Mouse (Mus musculus): ENCODE measurements around the gene Pes1. TPM values are rescaled to one million over a fixed set of nuclear protein-coding genes. Genes with fewer than 3 reads are reported as not detected.

Gene Pes1
- polyA plus RNA-seq, 1 experiment from 2014 or later, result 31.8 TPM

DNA sequence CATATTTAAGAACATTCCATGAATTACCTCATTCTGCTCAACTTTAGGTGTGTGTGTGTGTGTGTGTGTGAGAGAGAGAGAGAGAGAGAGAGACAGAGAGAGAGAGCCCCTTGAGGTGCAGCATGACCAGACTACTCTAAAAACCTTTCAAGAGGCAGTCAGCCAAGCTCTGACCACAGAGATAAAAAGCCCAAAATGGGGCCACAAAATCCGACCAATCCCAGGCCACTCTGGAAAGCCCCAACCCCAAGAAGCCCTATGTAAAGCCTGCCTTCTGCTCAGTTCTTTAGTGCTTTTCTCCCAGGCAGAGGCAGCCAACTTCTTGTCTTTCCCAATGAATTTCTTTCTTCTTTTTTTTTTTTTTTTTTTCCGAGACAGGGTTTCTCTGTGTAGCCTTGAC lies 2.9 kb upstream of the Pes1 start:
- no peak overlapping the region for H3K9ac ChIP-seq (ENCODE audit: low read depth, low read length)
- H3K36me3 ChIP-seq (ENCODE audit: control insufficient read depth, insufficient read depth), result no peaks in the 10 kb centered on the region
- no peak for TF ChIP-seq CTCF (IDR thresholded peaks at IDR 0.05; ENCODE audit: low read depth)
- H3K4me2 ChIP-seq (replicated peaks; ENCODE audit: low read depth), result no peak overlapping the region
- H3K27me3 ChIP-seq (replicated peaks; ENCODE audit: control insufficient read depth, insufficient read depth, low read length), result no peaks in the 10 kb centered on the region
- no peak overlapping the region for H3K27ac ChIP-seq (ENCODE audit: low read depth, low read length)
- no peak for ATAC-seq
- 47% methylated on average over 2 of the region's 2 CpGs for WGBS
- H3K9me3 ChIP-seq (ENCODE audit: control insufficient read depth), result no peaks in the 10 kb centered on the region
- H3K4me3 ChIP-seq (ENCODE audit: low read depth, low read length), result no peak overlapping the region
- peaks cover 3% of the 10 kb centered on the region; the same call in 1 of the 2 replicates for H3K4me1 ChIP-seq (replicated peaks; ENCODE audit: control insufficient read depth, insufficient read depth, low read length)

DNA sequence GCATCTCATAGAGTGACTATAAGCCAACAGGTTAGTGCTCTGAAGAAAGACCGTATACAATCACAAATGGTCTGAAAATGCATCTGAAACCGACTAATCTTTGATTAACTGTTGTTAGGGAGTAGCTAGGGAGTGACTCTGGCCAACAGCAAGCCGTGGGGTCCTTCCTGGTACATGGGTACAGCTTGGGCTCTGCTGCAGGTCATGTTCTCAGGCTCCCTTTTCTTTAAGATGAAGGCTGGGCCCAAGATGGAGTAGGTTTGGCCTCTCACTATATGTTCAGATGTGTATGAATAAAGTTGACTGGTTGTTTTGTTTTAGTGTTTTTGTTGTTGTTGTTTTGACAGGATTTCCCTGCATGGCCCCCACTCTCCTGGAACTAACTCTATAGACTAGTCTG lies 2.0 kb upstream of the Pes1 start:
- Histone ChIP-seq H3K27me3 (replicated peaks; ENCODE audit: control insufficient read depth, insufficient read depth, low read length) (no peaks in the 10 kb centered on the region), H3K9ac (ENCODE audit: low read depth, low read length) (no peak overlapping the region), H3K36me3 (ENCODE audit: control insufficient read depth, insufficient read depth) (no peaks in the 10 kb centered on the region), H3K4me2 (replicated peaks; ENCODE audit: low read depth) (no peak overlapping the region), H3K4me1 (replicated peaks; ENCODE audit: control insufficient read depth, insufficient read depth, low read length) (peaks cover 3% of the 10 kb centered on the region; the same call in 1 of the 2 replicates), H3K4me3 (ENCODE audit: low read depth, low read length) (no peak overlapping the region), H3K27ac (ENCODE audit: low read depth, low read length) (no peak overlapping the region), H3K9me3 (ENCODE audit: control insufficient read depth) (no peaks in the 10 kb centered on the region)
- no peak for ATAC-seq
- WGBS, result 65% methylated on average over 3 of the region's 3 CpGs
- no peak for TF ChIP-seq CTCF (IDR thresholded peaks at IDR 0.05; ENCODE audit: low read depth)

DNA sequence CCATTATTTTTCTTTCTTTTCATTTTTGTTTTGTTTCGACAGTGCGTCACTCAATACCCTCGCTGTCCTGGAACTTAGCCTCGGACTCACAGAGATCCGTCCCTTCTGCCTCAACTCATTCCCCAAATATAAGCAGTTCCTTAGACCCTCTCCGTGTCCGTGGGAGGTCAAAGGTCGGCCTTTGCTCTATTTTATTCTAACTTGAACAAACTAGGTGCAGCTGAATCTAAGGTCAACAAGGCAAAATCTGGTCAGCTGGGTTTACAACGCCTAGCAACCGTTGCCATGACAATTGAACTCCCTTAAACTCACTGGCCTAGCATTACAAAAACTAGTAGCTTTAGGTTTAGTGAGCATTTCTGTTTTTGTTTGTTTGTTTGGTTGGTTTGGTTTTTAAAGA lies 620 bp upstream of the Pes1 start:
- H3K27me3 ChIP-seq (replicated peaks; ENCODE audit: control insufficient read depth, insufficient read depth, low read length), result no peaks in the 10 kb centered on the region
- H3K27ac ChIP-seq (ENCODE audit: low read depth, low read length), result no peak overlapping the region
- TF ChIP-seq CTCF (IDR thresholded peaks at IDR 0.05; ENCODE audit: low read depth), result no peak
- 75% methylated on average over 10 of the region's 10 CpGs for WGBS
- peak; percentile 5; the same call in 1 of the 2 replicates for ATAC-seq
- no peaks in the 10 kb centered on the region for H3K9me3 ChIP-seq (ENCODE audit: control insufficient read depth)
- 0 out of 2 replicates have a peak overlapping the region, but pooled peaks have one; percentile 59 for H3K9ac ChIP-seq (ENCODE audit: low read depth, low read length)
- H3K4me2 ChIP-seq (replicated peaks; ENCODE audit: low read depth), result peak overlapping the region; percentile 77
- H3K4me3 ChIP-seq (ENCODE audit: low read depth, low read length), result 0 out of 2 replicates have a peak overlapping the region, but pooled peaks have one; percentile 64
- peaks cover 3% of the 10 kb centered on the region; the same call in 1 of the 2 replicates for H3K4me1 ChIP-seq (replicated peaks; ENCODE audit: control insufficient read depth, insufficient read depth, low read length)
- 0 out of 2 replicates have a peak, but pooled peaks cover under 1% of the 10 kb centered on the region for H3K36me3 ChIP-seq (ENCODE audit: control insufficient read depth, insufficient read depth)

DNA sequence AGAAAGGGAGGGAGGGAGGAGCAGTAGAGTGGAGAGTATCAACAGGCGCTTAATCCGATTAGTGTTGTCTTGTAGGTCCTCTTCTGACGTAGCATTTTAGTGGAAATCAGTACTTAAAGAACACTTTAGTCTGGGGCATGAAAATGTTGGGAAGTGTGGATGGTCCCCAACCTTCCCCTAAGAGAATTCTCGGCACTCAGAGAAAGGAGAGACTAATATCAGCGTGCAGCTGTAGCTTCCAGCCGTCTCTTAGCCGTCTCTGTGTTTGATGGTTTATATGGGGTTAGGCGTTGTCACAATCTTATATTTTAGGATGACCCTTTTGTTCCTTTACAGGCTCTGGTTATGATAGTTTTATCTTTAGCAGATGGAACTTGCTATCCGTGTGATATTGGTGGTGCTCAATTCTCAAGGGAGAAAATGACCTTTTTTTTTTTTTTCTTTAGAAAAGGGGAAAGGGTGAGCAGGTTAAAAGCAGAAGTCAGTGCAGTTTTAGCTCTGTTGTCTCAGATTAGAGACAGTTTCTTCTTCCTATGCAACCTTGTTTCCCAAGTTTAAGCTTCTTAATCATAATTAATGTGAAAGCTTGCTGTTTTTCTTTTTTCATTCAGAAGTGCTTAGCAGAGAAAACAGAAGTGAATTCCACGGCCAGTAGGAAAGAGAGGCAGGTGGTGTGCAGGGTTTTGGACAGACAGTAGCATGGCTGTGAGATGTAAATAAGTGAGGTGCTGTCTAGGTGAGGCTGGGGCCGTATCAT lies 819 bp downstream of the Pes1 start:
- Histone ChIP-seq H3K9me3 (ENCODE audit: control insufficient read depth) (no peaks in the 10 kb centered on the region), H3K9ac (ENCODE audit: low read depth, low read length) (peak overlapping the region; percentile 59), H3K27ac (ENCODE audit: low read depth, low read length) (peak overlapping the region; percentile 68), H3K4me3 (ENCODE audit: low read depth, low read length) (peak overlapping the region; percentile 64), H3K36me3 (ENCODE audit: control insufficient read depth, insufficient read depth) (peaks cover 11% of the 10 kb centered on the region; the same call in 1 of the 2 replicates), H3K4me2 (replicated peaks; ENCODE audit: low read depth) (peak overlapping the region; percentile 77), H3K4me1 (replicated peaks; ENCODE audit: control insufficient read depth, insufficient read depth, low read length) (peaks cover 3% of the 10 kb centered on the region; the same call in 1 of the 2 replicates), H3K27me3 (replicated peaks; ENCODE audit: control insufficient read depth, insufficient read depth, low read length) (no peaks in the 10 kb centered on the region)
- ATAC-seq, result no peak
- WGBS, result 11% methylated on average over 11 of the region's 11 CpGs
- no peak for TF ChIP-seq CTCF (IDR thresholded peaks at IDR 0.05; ENCODE audit: low read depth)

DNA sequence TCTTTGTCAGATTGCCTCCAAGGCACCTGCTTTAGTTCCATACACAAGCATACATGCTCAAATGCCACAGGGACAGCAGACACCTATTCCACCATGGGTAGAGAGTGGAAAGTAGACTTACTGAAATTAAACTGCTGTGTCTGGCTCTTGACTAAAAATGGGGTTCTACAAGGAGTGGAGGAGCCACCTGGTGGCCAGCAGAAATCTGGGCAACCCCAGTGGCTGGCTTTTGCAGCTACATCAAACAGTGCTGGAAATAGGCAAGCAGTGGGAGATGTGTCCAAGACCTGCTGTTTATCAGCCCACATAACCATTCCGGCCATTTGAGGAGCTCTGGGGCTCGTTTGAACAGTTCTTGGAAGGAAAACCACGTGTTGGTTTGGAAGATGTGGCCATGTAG lies 6.1 kb downstream of the Pes1 start:
- WGBS, result 77% methylated on average over 3 of the region's 3 CpGs
- Histone ChIP-seq H3K9ac (ENCODE audit: low read depth, low read length) (no peak overlapping the region), H3K4me2 (replicated peaks; ENCODE audit: low read depth) (no peak overlapping the region), H3K4me3 (ENCODE audit: low read depth, low read length) (no peak overlapping the region), H3K27me3 (replicated peaks; ENCODE audit: control insufficient read depth, insufficient read depth, low read length) (no peaks in the 10 kb centered on the region), H3K4me1 (replicated peaks; ENCODE audit: control insufficient read depth, insufficient read depth, low read length) (no peaks in the 10 kb centered on the region), H3K27ac (ENCODE audit: low read depth, low read length) (no peak overlapping the region), H3K36me3 (ENCODE audit: control insufficient read depth, insufficient read depth) (peaks cover 63% of the 10 kb centered on the region), H3K9me3 (ENCODE audit: control insufficient read depth) (no peaks in the 10 kb centered on the region)
- no peak for ATAC-seq
- peak; percentile 54 for TF ChIP-seq CTCF (IDR thresholded peaks at IDR 0.05; ENCODE audit: low read depth)

DNA sequence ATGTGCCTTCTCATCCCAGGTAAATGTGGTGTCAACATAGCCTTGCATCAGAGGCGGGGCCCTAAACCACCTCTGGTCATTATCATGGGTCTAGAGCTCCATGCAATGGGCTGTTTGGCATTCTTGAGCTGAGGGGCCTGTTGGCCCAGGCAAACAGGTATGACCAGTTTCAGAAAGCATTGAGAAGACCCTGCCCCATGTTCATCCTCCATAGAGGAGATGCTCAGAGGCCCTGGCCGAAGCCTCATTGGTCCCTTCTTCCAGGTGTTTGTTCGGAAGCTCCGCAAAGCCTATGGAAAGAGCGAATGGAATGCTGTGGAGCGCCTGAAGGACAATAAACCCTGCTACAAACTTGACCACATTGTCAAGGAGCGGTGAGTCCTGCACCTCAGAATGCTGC lies 6.6 kb downstream of the Pes1 start:
- no peaks in the 10 kb centered on the region for H3K4me1 ChIP-seq (replicated peaks; ENCODE audit: control insufficient read depth, insufficient read depth, low read length)
- ATAC-seq, result no peak
- no peaks in the 10 kb centered on the region for H3K9me3 ChIP-seq (ENCODE audit: control insufficient read depth)
- no peak for TF ChIP-seq CTCF (IDR thresholded peaks at IDR 0.05; ENCODE audit: low read depth)
- H3K4me3 ChIP-seq (ENCODE audit: low read depth, low read length), result no peak overlapping the region
- H3K4me2 ChIP-seq (replicated peaks; ENCODE audit: low read depth), result no peak overlapping the region
- no peaks in the 10 kb centered on the region for H3K27me3 ChIP-seq (replicated peaks; ENCODE audit: control insufficient read depth, insufficient read depth, low read length)
- H3K9ac ChIP-seq (ENCODE audit: low read depth, low read length), result no peak overlapping the region
- 91% methylated on average over 7 of the region's 7 CpGs for WGBS
- peaks cover 68% of the 10 kb centered on the region for H3K36me3 ChIP-seq (ENCODE audit: control insufficient read depth, insufficient read depth)
- H3K27ac ChIP-seq (ENCODE audit: low read depth, low read length), result 0 out of 2 replicates have a peak overlapping the region, but pooled peaks have one; percentile 35
